Mouse (Mus musculus): ENCODE measurements at regions not wholly inside any gene's neighbourhood (a gene's known extent, or its start where the extent isn't known, plus 50 kb on each side); places are given as distances from the start of the nearest gene placed in this dataset.
"Not testable (repeated sequence)": the region's sequence is repeated elsewhere in the genome, so short reads cannot be mapped to it uniquely, and the experiment has no call there.

GRCm38 (mm10) chr5:148820476-148820875, 108.6 kb downstream of the Katnal1 start:
- DNase-seq (ENCODE audit: extremely low spot score in 1 of 2, low spot score in 2 of 2) = no peak
- intact Hi-C loops (cut with DNase I) = no loop called here

GRCm38 (mm10) chr5:148819423-148819822, 109.7 kb downstream of the Katnal1 start:
- intact Hi-C loops (cut with DNase I) = no loop called here
- DNase-seq (ENCODE audit: extremely low spot score in 1 of 2, low spot score in 2 of 2) = no peak

- intact Hi-C loops (cut with DNase I) = no loop called here
- DNase-seq (ENCODE audit: extremely low spot score in 1 of 2, low spot score in 2 of 2) = no peak
Measured at GRCm38 (mm10) chr5:148818746-148819145, 110.4 kb downstream of the Katnal1 start.

- intact Hi-C loops (cut with DNase I) = loop anchor here (5.0 kb wide), 1 partner anchor 239 kb away; no protein-coding TSS in a partner anchor
- DNase-seq (ENCODE audit: extremely low spot score in 1 of 2, low spot score in 2 of 2) = no peak
Measured at GRCm38 (mm10) chr5:148812840-148813239, 116.3 kb downstream of the Katnal1 start.

GRCm38 (mm10) chr5:148812016-148812415, 117.1 kb downstream of the Katnal1 start:
- DNase-seq (ENCODE audit: extremely low spot score in 1 of 2, low spot score in 2 of 2) = peak; percentile 27 to 63
- intact Hi-C loops (cut with DNase I) = loop anchor here (5.0 kb wide), 1 partner anchor 240 kb away; no protein-coding TSS in a partner anchor

- no peak for DNase-seq (ENCODE audit: extremely low spot score in 1 of 2, low spot score in 2 of 2)
- intact Hi-C loops (cut with DNase I) = loop anchor here (5.0 to 10.0 kb wide), 2 partner anchors 528 to 715 kb away; partner anchors contain the start of gene Wdr95
Measured at GRCm38 (mm10) chr5:148809485-148809884, 119.6 kb downstream of the Katnal1 start.

- intact Hi-C loops (cut with DNase I) = loop anchor here (5.0 to 10.0 kb wide), 2 partner anchors 528 to 716 kb away; partner anchors contain the start of gene Wdr95
- no peak for DNase-seq (ENCODE audit: extremely low spot score in 1 of 2, low spot score in 2 of 2)
Measured at GRCm38 (mm10) chr5:148809055-148809454, 120.1 kb downstream of the Katnal1 start.

- peak; percentile 66 to 80 for DNase-seq (ENCODE audit: extremely low spot score in 1 of 2, low spot score in 2 of 2)
- intact Hi-C loops (cut with DNase I) = loop anchor here (5.0 to 10.0 kb wide), 2 partner anchors 529 to 716 kb away; partner anchors contain the start of gene Wdr95
Measured at GRCm38 (mm10) chr5:148808426-148808825, 120.7 kb downstream of the Katnal1 start.

- intact Hi-C loops (cut with DNase I) = loop anchor here (5.0 to 10.0 kb wide), 2 partner anchors 530 to 717 kb away; partner anchors contain the start of gene Wdr95
- DNase-seq (ENCODE audit: extremely low spot score in 1 of 2, low spot score in 2 of 2) = no peak
Measured at GRCm38 (mm10) chr5:148807612-148808011, 121.5 kb downstream of the Katnal1 start.

- intact Hi-C loops (cut with DNase I) = loop anchor here (5.0 to 10.0 kb wide), 2 partner anchors 532 to 720 kb away; partner anchors contain the start of gene Wdr95
- no peak for DNase-seq (ENCODE audit: extremely low spot score in 1 of 2, low spot score in 2 of 2)
Measured at GRCm38 (mm10) chr5:148805030-148805429, 124.1 kb downstream of the Katnal1 start.

GRCm38 (mm10) chr5:148803772-148804171, 125.3 kb downstream of the Katnal1 start:
- intact Hi-C loops (cut with DNase I) = loop anchor here (10.0 kb wide), 1 partner anchor 721 kb away; the partner anchor contains the start of gene Wdr95
- DNase-seq (ENCODE audit: extremely low spot score in 1 of 2, low spot score in 2 of 2) = no peak

- DNase-seq (ENCODE audit: extremely low spot score in 1 of 2, low spot score in 2 of 2) = no peak
- intact Hi-C loops (cut with DNase I) = loop anchor here (10.0 kb wide), 1 partner anchor 722 kb away; the partner anchor contains the start of gene Wdr95
Measured at GRCm38 (mm10) chr5:148802720-148803119, 126.4 kb downstream of the Katnal1 start.

GRCm38 (mm10) chr5:148798541-148798940, 130.6 kb downstream of the Katnal1 start:
- intact Hi-C loops (cut with DNase I) = no loop called here
- no peak for DNase-seq (ENCODE audit: extremely low spot score in 1 of 2, low spot score in 2 of 2)

- intact Hi-C loops (cut with DNase I) = no loop called here
- no peak for DNase-seq (ENCODE audit: extremely low spot score in 1 of 2, low spot score in 2 of 2)
Measured at GRCm38 (mm10) chr5:148796072-148796471, 133.0 kb downstream of the Katnal1 start.

GRCm38 (mm10) chr5:148794465-148794864, 134.7 kb downstream of the Katnal1 start:
- intact Hi-C loops (cut with DNase I) = no loop called here
- peak in 1 of 2 experiments; percentile 69 for DNase-seq (ENCODE audit: extremely low spot score in 1 of 2, low spot score in 2 of 2)

GRCm38 (mm10) chr5:148792736-148793440, 136.2 kb downstream of the Katnal1 start:
- peak; percentile 86 to 87 for DNase-seq (ENCODE audit: extremely low spot score in 1 of 2, low spot score in 2 of 2)
- intact Hi-C loops (cut with DNase I) = loop anchor here (2.0 kb wide), 2 partner anchors 242 to 466 kb away; no protein-coding TSS in a partner anchor

GRCm38 (mm10) chr5:148791651-148792050, 137.5 kb downstream of the Katnal1 start:
- no peak for DNase-seq (ENCODE audit: extremely low spot score in 1 of 2, low spot score in 2 of 2)
- intact Hi-C loops (cut with DNase I) = loop anchor here (2.0 kb wide), 2 partner anchors 241 to 465 kb away; no protein-coding TSS in a partner anchor

GRCm38 (mm10) chr5:148790343-148790742, 138.8 kb downstream of the Katnal1 start:
- DNase-seq (ENCODE audit: extremely low spot score in 1 of 2, low spot score in 2 of 2); intact Hi-C loops (cut with DNase I): not testable (repeated sequence)

- intact Hi-C loops (cut with DNase I) = no loop called here
- DNase-seq (ENCODE audit: extremely low spot score in 1 of 2, low spot score in 2 of 2) = no peak
Measured at GRCm38 (mm10) chr5:148789823-148790222, 139.3 kb downstream of the Katnal1 start.

- intact Hi-C loops (cut with DNase I) = no loop called here
- DNase-seq (ENCODE audit: extremely low spot score in 1 of 2, low spot score in 2 of 2) = no peak
Measured at GRCm38 (mm10) chr5:148789147-148789566, 140.0 kb downstream of the Katnal1 start.

Measured in left cerebral cortex, postnatal 10 days (tissue).